Mouse (Mus musculus) olfactory bulb, adult 2 months (tissue): ENCODE data around the gene Egfl7.

ENCODE experiments used
- CTCF ChIP-seq: fragments of 200-500 bp; IDR thresholded peaks from 2 replicates; pipeline ENCODE4 v1.5.1; 2012; ENCODE audit warnings: low read depth, mild to moderate bottlenecking, low read length, moderate library complexity; ENCODE audit not compliant: insufficient read depth
- POLR2A ChIP-seq: fragments of 200-500 bp; IDR thresholded peaks from 2 replicates; pipeline ENCODE4 v1.6.1; 2012; ENCODE audit warnings: mild to moderate bottlenecking, low read depth, low read length, moderate library complexity; ENCODE audit not compliant: insufficient read depth

- TF ChIP-seq POLR2A (no peak), CTCF (no peak)
Measured at GRCm38 (mm10) chr2:26614903-26615302, 35.1 kb downstream of the Egfl7 start.
